Comparison of ENCODE assay signal across 22 mouse cellular contexts in genomic region chr6:34344135-34344850, GRCm38 (mm10). TPM values are rescaled to one million over a fixed set of nuclear protein-coding genes. Genes with fewer than 3 reads are reported as not detected.
A peak's percentile ranks its signal among the peaks of the same experiment; 100 is the strongest.
DNase-seq lines count a peak whose midpoint lies in the region; ATAC-seq lines count a peak whose summit lies in the region.
"Had no signal": no experiment of that assay in that cellular context is flagged by ENCODE, and none has a peak within 500 bp of the region (broad histone marks: within the 10 kb centered on the region; RNA-seq: fewer than 3 reads in every experiment).

No protein-coding gene starts in this region.

- no peak overlapping the region for H3K4me3 ChIP-seq in embryonic facial prominence, embryonic 13.5 days
- H3K4me3 ChIP-seq in embryonic facial prominence, embryonic 10.5 days: no peak overlapping the region
- no peak overlapping the region for H3K4me3 ChIP-seq in hindbrain, embryonic 15.5 days
- no peak overlapping the region for H3K4me3 ChIP-seq in hindbrain, embryonic 16.5 days (ENCODE audit: low read length)
- H3K4me3 ChIP-seq in midbrain, embryonic 11.5 days (ENCODE audit: low read depth, low read length): no peak overlapping the region
- H3K4me3 ChIP-seq in midbrain, embryonic 15.5 days: no peak overlapping the region
- H3K4me3 ChIP-seq in midbrain, embryonic 14.5 days (replicated peaks; ENCODE audit: low read depth, low read length): no peak overlapping the region
- H3K4me3 ChIP-seq: embryonic facial prominence, embryonic 15.5 days; forebrain, embryonic 12.5 days; heart, embryonic 12.5 days; neural tube, embryonic 12.5 days; stomach, embryonic 15.5 days had no signal

- no peaks in the 10 kb centered on the region for H3K9me3 ChIP-seq in embryonic facial prominence, embryonic 13.5 days
- H3K9me3 ChIP-seq in embryonic facial prominence, embryonic 10.5 days: no peaks in the 10 kb centered on the region
- H3K9me3 ChIP-seq in hindbrain, embryonic 15.5 days: no peaks in the 10 kb centered on the region
- no peaks in the 10 kb centered on the region for H3K9me3 ChIP-seq in hindbrain, embryonic 16.5 days (ENCODE audit: control insufficient read depth, low read length)
- H3K9me3 ChIP-seq in midbrain, embryonic 11.5 days (ENCODE audit: control insufficient read depth, low read length): no peaks in the 10 kb centered on the region
- H3K9me3 ChIP-seq in midbrain, embryonic 15.5 days: no peaks in the 10 kb centered on the region
- no peaks in the 10 kb centered on the region for H3K9me3 ChIP-seq in midbrain, embryonic 14.5 days (ENCODE audit: control insufficient read depth, low read length)
- H3K9me3 ChIP-seq: embryonic facial prominence, embryonic 15.5 days; forebrain, embryonic 12.5 days; heart, embryonic 12.5 days; neural tube, embryonic 12.5 days; stomach, embryonic 15.5 days had no signal

- no peaks in the 10 kb centered on the region for H3K36me3 ChIP-seq in embryonic facial prominence, embryonic 13.5 days
- H3K36me3 ChIP-seq in embryonic facial prominence, embryonic 10.5 days (replicated peaks): no peaks in the 10 kb centered on the region
- H3K36me3 ChIP-seq in hindbrain, embryonic 15.5 days: no peaks in the 10 kb centered on the region
- H3K36me3 ChIP-seq in hindbrain, embryonic 16.5 days (ENCODE audit: control insufficient read depth, insufficient read depth, low read length): no peaks in the 10 kb centered on the region
- H3K36me3 ChIP-seq in midbrain, embryonic 11.5 days (ENCODE audit: control insufficient read depth, insufficient read depth, low read length): no peaks in the 10 kb centered on the region
- H3K36me3 ChIP-seq in midbrain, embryonic 15.5 days (replicated peaks): no peaks in the 10 kb centered on the region
- no peaks in the 10 kb centered on the region for H3K36me3 ChIP-seq in midbrain, embryonic 14.5 days (ENCODE audit: control insufficient read depth, insufficient read depth, low read length)
- H3K36me3 ChIP-seq: embryonic facial prominence, embryonic 15.5 days; forebrain, embryonic 12.5 days; heart, embryonic 12.5 days; neural tube, embryonic 12.5 days; stomach, embryonic 15.5 days had no signal

- ATAC-seq in embryonic facial prominence, embryonic 13.5 days (ENCODE audit: insufficient number of reproducible peaks, insufficient read depth, low FRiP score, low TSS enrichment, low read depth): no peak; the same call in 1 of the 2 replicates
- ATAC-seq in hindbrain, embryonic 15.5 days (ENCODE audit: low FRiP score, low read depth): no peak
- ATAC-seq in hindbrain, embryonic 16.5 days: no peak
- ATAC-seq in midbrain, embryonic 11.5 days (ENCODE audit: low FRiP score): peak; percentile 50; the same call in 1 of the 2 replicates
- no peak for ATAC-seq in midbrain, embryonic 15.5 days (replicated peaks)
- no peak for ATAC-seq in midbrain, embryonic 14.5 days (ENCODE audit: low FRiP score, low TSS enrichment)
- ATAC-seq: CD4-positive, CD25-positive, alpha-beta regulatory T cell, adult 4 months; intestine, embryonic 16.5 days; Patski had no signal

- no peak overlapping the region for H3K9ac ChIP-seq in embryonic facial prominence, embryonic 13.5 days
- H3K9ac ChIP-seq in hindbrain, embryonic 15.5 days: no peak overlapping the region
- H3K9ac ChIP-seq in hindbrain, embryonic 16.5 days (ENCODE audit: low read depth, low read length): no peak overlapping the region
- H3K9ac ChIP-seq in midbrain, embryonic 11.5 days (ENCODE audit: low read length): no peak overlapping the region
- H3K9ac ChIP-seq in midbrain, embryonic 15.5 days: no peak overlapping the region
- no peak overlapping the region for H3K9ac ChIP-seq in midbrain, embryonic 14.5 days (replicated peaks; ENCODE audit: low read length)
- H3K9ac ChIP-seq: embryonic facial prominence, embryonic 15.5 days; forebrain, embryonic 12.5 days; heart, embryonic 12.5 days; liver, postnatal 0 days; neural tube, embryonic 12.5 days; stomach, embryonic 15.5 days had no signal

- peaks cover 17% of the 10 kb centered on the region for H3K4me1 ChIP-seq in embryonic facial prominence, embryonic 13.5 days
- peaks cover 11% of the 10 kb centered on the region for H3K4me1 ChIP-seq in embryonic facial prominence, embryonic 10.5 days
- 0 out of 2 replicates have a peak, but pooled peaks cover 4% of the 10 kb centered on the region for H3K4me1 ChIP-seq in hindbrain, embryonic 15.5 days (replicated peaks)
- no peaks in the 10 kb centered on the region; the same call in 1 of the 2 replicates for H3K4me1 ChIP-seq in hindbrain, embryonic 16.5 days (ENCODE audit: control insufficient read depth, insufficient read depth, low read depth, low read length)
- peaks cover 3% of the 10 kb centered on the region; the same call in 1 of the 2 replicates for H3K4me1 ChIP-seq in midbrain, embryonic 11.5 days (ENCODE audit: control insufficient read depth, insufficient read depth, low read length)
- H3K4me1 ChIP-seq in midbrain, embryonic 15.5 days: no peaks in the 10 kb centered on the region
- 0 out of 2 replicates have a peak, but pooled peaks cover 4% of the 10 kb centered on the region for H3K4me1 ChIP-seq in midbrain, embryonic 14.5 days (ENCODE audit: control insufficient read depth, insufficient read depth, low read length)
- H3K4me1 ChIP-seq: embryonic facial prominence, embryonic 15.5 days; stomach, embryonic 15.5 days had no signal

- H3K4me2 ChIP-seq in embryonic facial prominence, embryonic 13.5 days: peak overlapping the region; percentile 20; the same call in 1 of the 2 replicates
- 0 out of 2 replicates have a peak overlapping the region, but pooled peaks have one; percentile 1 for H3K4me2 ChIP-seq in hindbrain, embryonic 15.5 days
- H3K4me2 ChIP-seq in hindbrain, embryonic 16.5 days (ENCODE audit: low read length): no peak overlapping the region
- H3K4me2 ChIP-seq in midbrain, embryonic 11.5 days: no peak overlapping the region
- H3K4me2 ChIP-seq in midbrain, embryonic 15.5 days: no peak overlapping the region
- no peak overlapping the region for H3K4me2 ChIP-seq in midbrain, embryonic 14.5 days (ENCODE audit: low read length)
- H3K4me2 ChIP-seq: embryonic facial prominence, embryonic 15.5 days; forebrain, embryonic 12.5 days; neural tube, embryonic 12.5 days; stomach, embryonic 15.5 days had no signal

- H3K27ac ChIP-seq in embryonic facial prominence, embryonic 13.5 days: no peak overlapping the region
- no peak overlapping the region for H3K27ac ChIP-seq in embryonic facial prominence, embryonic 10.5 days (replicated peaks)
- no peak overlapping the region for H3K27ac ChIP-seq in hindbrain, embryonic 15.5 days (replicated peaks)
- no peak overlapping the region for H3K27ac ChIP-seq in hindbrain, embryonic 16.5 days (ENCODE audit: low read depth, low read length)
- H3K27ac ChIP-seq in midbrain, embryonic 11.5 days (ENCODE audit: low read depth, low read length): no peak overlapping the region
- no peak overlapping the region for H3K27ac ChIP-seq in midbrain, embryonic 15.5 days
- H3K27ac ChIP-seq in midbrain, embryonic 14.5 days (replicated peaks; ENCODE audit: low read depth, low read length): no peak overlapping the region
- H3K27ac ChIP-seq: embryonic facial prominence, embryonic 15.5 days; forebrain, embryonic 12.5 days; macrophage; neural tube, embryonic 12.5 days; stomach, embryonic 15.5 days had no signal

- DNase-seq in embryonic facial prominence, embryonic 10.5 days (ENCODE audit: low spot score): no peak
- no peak for DNase-seq in midbrain, embryonic 11.5 days (ENCODE audit: low spot score, missing footprints)
- DNase-seq in midbrain, embryonic 14.5 days: peak; percentile 9
- no peak for DNase-seq in left cerebral cortex, adult 9 months (ENCODE audit: low spot score in 2 of 2)
- DNase-seq: cerebellum, adult 9-10 months; gastrocnemius, postnatal 36 days; layer of hippocampus, adult 9-11 months; liver; liver, postnatal 0 days had no signal

- no peaks in the 10 kb centered on the region for H3K27me3 ChIP-seq in embryonic facial prominence, embryonic 13.5 days
- no peaks in the 10 kb centered on the region for H3K27me3 ChIP-seq in embryonic facial prominence, embryonic 10.5 days (replicated peaks; ENCODE audit: low read depth, poor library complexity, severe bottlenecking)
- no peaks in the 10 kb centered on the region for H3K27me3 ChIP-seq in hindbrain, embryonic 15.5 days
- H3K27me3 ChIP-seq in hindbrain, embryonic 16.5 days (replicated peaks; ENCODE audit: control insufficient read depth, insufficient read depth, low read length): no peaks in the 10 kb centered on the region
- H3K27me3 ChIP-seq in midbrain, embryonic 11.5 days (ENCODE audit: control insufficient read depth, insufficient read depth, low read length): no peaks in the 10 kb centered on the region
- no peaks in the 10 kb centered on the region for H3K27me3 ChIP-seq in midbrain, embryonic 15.5 days (replicated peaks)
- no peaks in the 10 kb centered on the region for H3K27me3 ChIP-seq in midbrain, embryonic 14.5 days (ENCODE audit: control insufficient read depth, insufficient read depth, low read length)
- H3K27me3 ChIP-seq: embryonic facial prominence, embryonic 15.5 days; forebrain, embryonic 12.5 days; heart, embryonic 12.5 days; neural tube, embryonic 12.5 days; Patski; stomach, embryonic 15.5 days had no signal

- 49% methylated on average over 10 of the region's 10 CpGs for WGBS in embryonic facial prominence, embryonic 13.5 days
- 47% methylated on average over 10 of the region's 10 CpGs for WGBS in embryonic facial prominence, embryonic 10.5 days
- WGBS in hindbrain, embryonic 15.5 days: 30% methylated on average over 10 of the region's 10 CpGs
- WGBS in hindbrain, embryonic 16.5 days: 32% methylated on average over 10 of the region's 10 CpGs
- 32% methylated on average over 10 of the region's 10 CpGs for WGBS in midbrain, embryonic 11.5 days
- WGBS in midbrain, embryonic 15.5 days: 32% methylated on average over 10 of the region's 10 CpGs
- 27% methylated on average over 10 of the region's 10 CpGs for WGBS in midbrain, embryonic 14.5 days

RNA-seq across cellular contexts. Expression of gene Akr1b8, which starts 9.6 kb away (rescaled TPM):
- 12.7 and 18.9 TPM in 2 replicates for polyA plus RNA-seq in embryonic facial prominence, embryonic 13.5 days (2015; fragmentation: Nextera tagmentation; extraction: Ambion mirVana)
- 14.1 and 15.9 TPM in 2 replicates for polyA plus RNA-seq in embryonic facial prominence, embryonic 10.5 days (2016; fragmentation: Nextera tagmentation; extraction: Ambion mirVana)
- 4.3 and 5.2 TPM in 2 replicates for polyA plus RNA-seq in hindbrain, embryonic 15.5 days (2015; fragmentation: Nextera tagmentation; extraction: Ambion mirVana)
- 4.4 and 4.7 TPM in 2 replicates for polyA plus RNA-seq in hindbrain, embryonic 16.5 days (2015; fragmentation: Nextera tagmentation; extraction: Ambion mirVana)
- polyA plus RNA-seq in midbrain, embryonic 11.5 days (2014; fragmentation: Nextera tagmentation; extraction: Ambion mirVana): 23.0 and 25.5 TPM in 2 replicates
- 2.6 TPM in 2 replicates for polyA plus RNA-seq in midbrain, embryonic 15.5 days (2015; fragmentation: Nextera tagmentation; extraction: Ambion mirVana)
- polyA plus RNA-seq in midbrain, embryonic 14.5 days (2014; fragmentation: Nextera tagmentation; extraction: Ambion mirVana): 3.2 and 4.5 TPM in 2 replicates
- polyA plus RNA-seq: CD4-positive, CD25-positive, alpha-beta regulatory T cell, adult 4 months had no signal

RNA-seq across cellular contexts. Expression of gene Akr1b3, which starts 27.0 kb away (rescaled TPM):
- polyA plus RNA-seq in embryonic facial prominence, embryonic 13.5 days (2015; fragmentation: Nextera tagmentation; extraction: Ambion mirVana): 150 and 189 TPM in 2 replicates
- polyA plus RNA-seq in embryonic facial prominence, embryonic 10.5 days (2016; fragmentation: Nextera tagmentation; extraction: Ambion mirVana): 242 and 270 TPM in 2 replicates
- polyA plus RNA-seq in hindbrain, embryonic 15.5 days (2015; fragmentation: Nextera tagmentation; extraction: Ambion mirVana): 119 and 127 TPM in 2 replicates
- 122 and 123 TPM in 2 replicates for polyA plus RNA-seq in hindbrain, embryonic 16.5 days (2015; fragmentation: Nextera tagmentation; extraction: Ambion mirVana)
- 216 and 221 TPM in 2 replicates for polyA plus RNA-seq in midbrain, embryonic 11.5 days (2014; fragmentation: Nextera tagmentation; extraction: Ambion mirVana)
- 102 and 111 TPM in 2 replicates for polyA plus RNA-seq in midbrain, embryonic 15.5 days (2015; fragmentation: Nextera tagmentation; extraction: Ambion mirVana)
- 95.2 and 106 TPM in 2 replicates for polyA plus RNA-seq in midbrain, embryonic 14.5 days (2014; fragmentation: Nextera tagmentation; extraction: Ambion mirVana)

RNA-seq across cellular contexts. Expression of gene Akr1b10, which starts 39.7 kb away (rescaled TPM):
- 13.2 and 13.5 TPM in 2 replicates for polyA plus RNA-seq in embryonic facial prominence, embryonic 13.5 days (2015; fragmentation: Nextera tagmentation; extraction: Ambion mirVana)
- 15.4 and 17.8 TPM in 2 replicates for polyA plus RNA-seq in embryonic facial prominence, embryonic 10.5 days (2016; fragmentation: Nextera tagmentation; extraction: Ambion mirVana)
- polyA plus RNA-seq in hindbrain, embryonic 15.5 days (2015; fragmentation: Nextera tagmentation; extraction: Ambion mirVana): 13.5 and 14.3 TPM in 2 replicates
- polyA plus RNA-seq in hindbrain, embryonic 16.5 days (2015; fragmentation: Nextera tagmentation; extraction: Ambion mirVana): 15.0 and 18.6 TPM in 2 replicates
- 11.7 and 14.2 TPM in 2 replicates for polyA plus RNA-seq in midbrain, embryonic 11.5 days (2014; fragmentation: Nextera tagmentation; extraction: Ambion mirVana)
- 9.4 and 10.0 TPM in 2 replicates for polyA plus RNA-seq in midbrain, embryonic 15.5 days (2015; fragmentation: Nextera tagmentation; extraction: Ambion mirVana)
- polyA plus RNA-seq in midbrain, embryonic 14.5 days (2014; fragmentation: Nextera tagmentation; extraction: Ambion mirVana): 7.7 and 9.1 TPM in 2 replicates

Comparison
In these comparisons a context has a peak if more than half of its experiments do, and no peak if none do; other contexts are left out.
1. H3K4me2 ChIP-seq: peak in embryonic facial prominence, embryonic 13.5 days (single experiment) and hindbrain, embryonic 15.5 days (single experiment); none in hindbrain, embryonic 16.5 days (single experiment), midbrain, embryonic 11.5 days (single experiment), midbrain, embryonic 15.5 days (single experiment) and midbrain, embryonic 14.5 days (single experiment).